Mouse (Mus musculus) ovary, adult 18-20 months (tissue): ENCODE measurements around the gene Sept12.

Experiments
- DNase-seq: peaks from one replicate; pipeline ENCODE4 v3.0.0; 2022; ENCODE audit warnings: low spot score, mixed read lengths

The Sept12 gene

DNA sequence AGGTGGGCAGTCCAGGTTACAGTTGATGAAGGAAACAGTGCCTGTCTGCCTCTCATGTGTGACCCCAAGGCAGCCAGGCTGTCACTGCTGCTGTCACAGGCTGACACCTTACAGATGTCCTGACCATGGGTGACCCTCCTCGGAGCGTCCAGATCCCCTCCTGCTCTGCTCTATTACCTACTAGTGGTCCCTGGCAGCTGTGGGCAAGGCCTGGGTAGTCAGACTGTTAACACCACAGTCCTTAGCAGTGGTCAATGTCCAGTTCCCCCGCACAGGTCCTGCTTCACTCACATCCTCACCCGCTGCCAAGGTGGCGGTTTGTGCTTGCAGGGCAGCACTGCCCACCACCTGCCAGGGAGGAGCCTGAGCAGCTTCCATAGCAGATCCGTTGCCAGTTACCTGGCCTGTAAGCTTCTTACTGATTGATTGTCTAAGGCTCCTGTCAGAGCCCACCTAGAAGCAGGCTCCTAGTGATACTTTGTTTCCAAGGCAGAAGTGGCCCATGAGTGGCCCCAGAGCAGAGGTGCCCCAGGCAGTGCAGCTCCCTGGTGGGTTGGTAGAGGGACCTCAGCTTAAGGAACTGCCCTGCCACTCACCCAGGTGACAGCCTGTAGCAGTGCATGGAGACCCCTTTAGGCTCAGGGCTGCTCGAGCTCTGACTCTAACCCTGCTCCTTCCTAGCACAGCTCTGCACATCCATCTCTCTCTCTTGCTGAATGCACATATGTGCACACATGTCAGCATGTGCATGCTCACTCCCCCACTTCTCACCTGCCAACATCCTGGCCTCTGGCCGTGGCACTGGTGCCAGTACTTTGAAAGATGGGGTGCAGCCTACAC lies 60.1 kb downstream of the Sept12 start:
- no peak for DNase-seq
